Mouse (Mus musculus) lung, adult 2 months (tissue): Measurements from ENCODE around the gene Aph1c. TPM values are rescaled to one million over a fixed set of nuclear protein-coding genes. Genes with fewer than 3 reads are reported as not detected.
"Not testable (repeated sequence)": the region's sequence is repeated elsewhere in the genome, so short reads cannot be mapped to it uniquely, and the experiment has no call there.

Experiments used
- DNase-seq: peaks from one replicate; pipeline ENCODE4 v3.0.0; 2022
- H3K4me1 ChIP-seq: fragments of 200-500 bp; 2 replicates; pipeline ENCODE4 v1.6.1; 2011; ENCODE audit warnings: low read length; ENCODE audit not compliant: control insufficient read depth, insufficient read depth
- H3K4me3 ChIP-seq: fragments of 200-500 bp; replicated peaks from 2 replicates; pipeline ENCODE3; 2011; ENCODE audit warnings: low read depth, mild to moderate bottlenecking, control low read depth, low read length; ENCODE audit errors: extremely low read depth
- CTCF ChIP-seq: fragments of 200-500 bp; IDR thresholded peaks from 2 replicates; pipeline ENCODE4 v1.5.1; 2011; ENCODE audit warnings: mild to moderate bottlenecking, low read length, control low read depth; ENCODE audit not compliant: insufficient read depth
- POLR2A ChIP-seq: fragments of 200-500 bp; IDR thresholded peaks from 2 replicates; pipeline ENCODE4 v1.6.1; 2011; ENCODE audit warnings: low read depth, mild to moderate bottlenecking, control low read depth, low read length, borderline replicate concordance; ENCODE audit errors: extremely low read depth
- WGBS: fragments of 180-500 bp; shearing (Covaris S2); methylation state at CpG from one replicate; pipeline ENCODE4 v1.1.7; 2018; 5-methylcytosine and 5-hydroxymethylcytosine counted together
- polyA plus RNA-seq: library from polyadenylated mRNA; depleted of rRNA; stranded (reverse); fragments of >200 nt; gene quantifications from 2 replicates; pipeline ENCODE4 v1.2.3, GENCODE M21; 2012

The Aph1c gene
- polyA plus RNA-seq, 1 experiment = 4.6 TPM

DNA sequence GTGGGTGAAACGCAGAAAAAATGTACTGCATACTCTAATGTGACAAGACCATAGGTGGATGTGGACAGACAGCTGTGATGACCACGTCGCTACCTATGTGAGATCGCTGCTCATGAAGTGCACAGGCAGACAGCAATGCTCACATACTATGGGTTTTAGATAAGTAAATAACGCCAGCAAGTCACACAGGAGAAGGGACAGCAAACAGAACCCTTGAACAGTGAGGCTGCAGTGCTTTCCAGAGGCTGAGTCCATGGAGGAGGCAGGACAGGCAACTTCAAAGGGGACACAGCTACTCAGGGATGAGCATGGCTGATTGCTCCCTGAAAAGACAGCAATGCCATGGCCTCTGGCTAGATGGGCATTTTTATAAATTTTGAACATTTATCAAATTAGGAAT lies 12.3 kb upstream of the Aph1c start:
- no peak overlapping the region for H3K4me3 ChIP-seq
- no peak for DNase-seq
- no peaks in the 10 kb centered on the region; the same call in 1 of the 2 replicates for H3K4me1 ChIP-seq
- 95% methylated on average over 5 of the region's 5 CpGs for WGBS
- TF ChIP-seq CTCF (no peak), POLR2A (no peak)

DNA sequence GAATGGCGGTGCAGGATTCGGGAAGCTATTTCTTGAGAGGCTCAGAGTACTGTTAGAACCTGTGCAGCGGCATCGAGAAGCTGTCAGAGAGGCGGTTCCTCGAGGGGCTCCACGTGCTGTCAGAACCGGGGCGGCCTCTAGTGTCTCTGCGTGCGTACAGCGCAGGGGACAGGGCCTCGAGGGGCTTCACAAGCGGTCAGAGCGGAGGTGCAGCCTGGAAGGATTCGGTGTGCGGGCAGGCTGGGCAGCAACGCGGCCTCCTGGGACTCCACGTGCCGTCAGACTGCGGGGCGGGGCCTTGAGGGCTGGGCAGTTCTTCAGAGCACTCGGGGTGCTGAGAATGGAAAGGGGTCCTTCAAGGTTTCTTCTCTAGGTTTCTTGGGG lies 563 bp upstream of the Aph1c start:
- no peak for DNase-seq
- 1% methylated on average over 24 of the region's 24 CpGs for WGBS
- Histone ChIP-seq H3K4me3 (peak overlapping the region; percentile 68), H3K4me1 (no peaks in the 10 kb centered on the region)
- no peak for TF ChIP-seq CTCF

DNA sequence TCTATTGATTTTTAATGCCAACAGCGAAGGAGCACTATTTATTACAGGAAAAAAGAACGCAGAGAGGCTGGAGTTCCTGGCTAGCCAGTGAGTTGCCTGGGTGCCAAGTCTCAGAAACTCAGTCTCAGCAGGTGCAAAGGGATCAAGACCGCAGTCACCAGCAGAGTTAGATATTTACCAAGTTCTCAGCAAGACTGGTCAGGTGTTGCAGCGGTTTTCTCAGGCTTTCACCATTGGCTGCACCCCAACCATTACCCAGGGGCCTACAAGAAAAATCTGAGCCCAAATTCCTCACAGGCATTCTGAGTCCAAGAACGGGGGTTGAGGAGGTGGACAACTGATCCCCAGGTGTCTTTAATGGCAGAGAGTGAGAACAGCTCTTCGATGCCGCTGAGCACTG lies 675 bp downstream of the Aph1c start:
- Histone ChIP-seq H3K4me1 (no peaks in the 10 kb centered on the region), H3K4me3 (peak overlapping the region; percentile 70)
- WGBS = 35% methylated on average over 7 of the region's 7 CpGs
- TF ChIP-seq POLR2A (no peak), CTCF (no peak)
- DNase-seq = no peak

DNA sequence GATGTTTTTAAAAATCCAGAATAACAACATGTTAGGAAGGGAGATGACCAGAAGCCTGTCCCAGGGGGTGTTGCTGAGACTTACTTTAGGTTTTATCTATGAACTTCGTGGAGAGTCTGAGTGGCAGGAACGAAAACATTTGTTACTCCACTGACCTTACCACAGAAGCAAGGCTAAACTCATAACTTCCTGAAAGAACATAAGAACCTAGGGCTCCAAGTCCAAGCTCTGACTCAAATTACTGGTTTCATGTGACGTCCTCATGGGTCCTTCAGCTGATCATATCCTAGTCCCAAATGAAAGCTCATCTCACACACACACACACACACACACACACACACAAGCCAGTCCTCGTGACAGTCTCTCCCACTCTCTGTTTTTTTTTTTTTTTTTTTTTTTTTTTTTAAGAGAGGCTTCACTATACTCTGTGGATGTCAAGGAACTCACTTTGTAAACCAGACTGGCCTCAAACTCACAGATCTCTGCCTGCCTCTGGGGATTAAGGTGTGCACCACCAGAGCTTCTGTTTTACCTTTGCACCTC lies 2.1 kb downstream of the Aph1c start:
- Histone ChIP-seq H3K4me3 (no peak overlapping the region), H3K4me1 (no peaks in the 10 kb centered on the region)
- TF ChIP-seq POLR2A (no peak), CTCF (no peak)
- 49% methylated on average over 4 of the region's 4 CpGs for whole genome bisulfite sequencing
- DNase-seq = no peak

DNA sequence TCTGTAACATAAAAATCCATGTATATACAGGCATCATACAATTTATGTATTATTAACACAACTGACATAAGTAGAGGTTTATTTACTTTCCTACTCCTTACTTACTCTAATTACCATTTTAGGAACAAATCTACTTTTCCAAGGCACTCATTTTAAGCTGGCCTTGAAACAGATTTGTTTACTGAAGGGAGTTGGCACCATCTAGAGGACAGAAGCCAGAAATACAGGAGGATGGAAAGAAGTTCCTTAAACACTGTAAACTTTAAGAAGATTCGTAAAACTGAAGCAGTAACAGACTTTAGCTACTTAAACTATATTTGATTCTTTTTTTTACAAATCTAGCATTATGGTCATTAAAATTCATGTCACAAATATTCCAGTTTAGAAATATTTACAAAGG lies 8.5 kb downstream of the Aph1c start:
- 18% methylated on average over 1 of the region's 1 CpGs for WGBS
- DNase-seq = no peak
- Histone ChIP-seq H3K4me3 (no peak overlapping the region), H3K4me1 (no peaks in the 10 kb centered on the region)
- no peak for TF ChIP-seq POLR2A
- TF ChIP-seq CTCF = peak; percentile 21; the same call in 1 of the 2 replicates

DNA sequence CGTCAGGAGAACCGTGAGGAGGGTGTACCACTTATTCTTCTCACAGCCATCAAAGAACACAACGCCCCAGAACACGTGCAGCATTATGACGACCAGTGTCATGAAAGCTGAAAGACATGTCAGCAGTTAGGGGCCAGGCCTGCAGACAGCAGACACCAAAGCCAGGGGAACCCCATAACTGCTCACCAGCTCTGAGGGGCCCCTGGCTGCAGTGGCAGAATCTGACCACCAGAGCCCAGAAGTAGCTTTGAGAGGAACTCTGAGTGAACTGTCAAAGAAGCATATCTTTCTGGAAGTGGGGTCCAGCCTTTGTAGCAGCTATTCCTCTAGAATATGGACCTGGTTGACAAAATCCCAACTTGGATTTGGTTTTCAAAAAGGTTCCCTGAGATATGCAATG lies 12.3 kb downstream of the Aph1c start:
- not testable (repeated sequence) for H3K4me3 ChIP-seq, H3K4me1 ChIP-seq, DNase-seq
- WGBS = 78% methylated on average over 1 of the region's 5 CpGs

DNA sequence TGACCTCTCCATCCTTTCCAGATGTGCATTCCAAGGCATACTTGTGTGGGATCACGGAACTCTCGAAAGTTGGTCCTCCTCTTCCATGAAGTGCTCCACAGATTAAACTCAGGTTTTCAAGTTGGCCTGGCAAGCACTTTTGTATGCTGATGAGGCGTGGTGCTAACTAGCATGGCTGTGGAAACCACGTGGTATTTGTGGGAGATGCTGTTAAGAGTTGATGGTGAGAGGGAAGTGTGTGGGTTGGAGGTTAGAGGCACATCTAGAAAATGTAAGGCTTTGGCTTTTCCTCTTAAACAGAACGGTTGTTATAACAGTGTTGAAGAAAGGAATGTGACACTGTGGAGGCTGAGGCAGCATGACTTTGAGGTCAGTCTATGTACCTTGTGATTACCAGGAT lies 13.5 kb downstream of the Aph1c start:
- 57% methylated on average over 5 of the region's 5 CpGs for WGBS
- no peak for DNase-seq
- no peaks in the 10 kb centered on the region for H3K4me1 ChIP-seq
- TF ChIP-seq POLR2A (no peak), CTCF (no peak)
- no peak overlapping the region for H3K4me3 ChIP-seq

DNA sequence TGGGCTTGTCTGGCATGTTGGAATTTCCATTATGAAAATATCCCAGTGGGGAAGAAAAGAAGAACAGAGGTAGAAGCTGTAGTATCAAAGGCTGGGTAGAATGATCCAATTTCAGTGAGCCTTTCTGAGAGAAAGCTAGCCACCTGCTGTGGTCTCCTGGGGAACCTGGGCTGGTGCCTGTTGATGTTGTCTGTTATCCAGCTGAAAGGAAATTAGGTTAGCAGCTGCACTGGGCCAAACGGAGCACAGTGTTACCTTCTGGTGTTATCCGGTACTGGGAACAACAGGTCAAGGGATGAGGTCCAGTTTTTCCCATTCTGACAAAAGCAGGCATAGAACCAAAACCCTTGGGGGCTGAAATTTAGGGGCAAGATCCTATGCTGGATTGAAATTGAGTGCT lies 21.1 kb downstream of the Aph1c start:
- WGBS = 60% methylated on average over 2 of the region's 2 CpGs
- TF ChIP-seq POLR2A (no peak), CTCF (no peak)
- Histone ChIP-seq H3K4me1 (no peaks in the 10 kb centered on the region), H3K4me3 (no peak overlapping the region)
- DNase-seq = no peak

DNA sequence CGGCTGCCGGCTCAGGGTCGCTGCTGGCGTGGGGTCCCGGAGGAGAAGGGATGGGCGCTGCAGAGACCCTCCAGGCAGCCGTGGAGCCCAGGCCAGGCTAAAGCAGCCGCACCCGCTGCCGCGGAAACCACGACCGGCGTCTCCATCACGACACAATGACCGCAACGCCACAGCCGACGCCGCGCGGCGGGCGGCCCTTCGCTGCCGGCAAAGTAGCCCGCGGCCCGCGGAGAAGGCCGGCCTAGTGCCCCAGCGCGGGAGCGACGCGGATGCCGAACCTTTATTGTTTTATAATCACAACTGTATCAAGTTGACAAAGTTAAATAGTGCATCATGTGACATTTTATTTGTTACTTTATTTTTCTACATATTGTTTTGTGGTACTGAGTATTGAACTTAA lies 28.6 kb downstream of the Aph1c start:
- DNase-seq, H3K4me3 ChIP-seq, H3K4me1 ChIP-seq: not testable (repeated sequence)
- WGBS = 19% methylated on average over 32 of the region's 37 CpGs

DNA sequence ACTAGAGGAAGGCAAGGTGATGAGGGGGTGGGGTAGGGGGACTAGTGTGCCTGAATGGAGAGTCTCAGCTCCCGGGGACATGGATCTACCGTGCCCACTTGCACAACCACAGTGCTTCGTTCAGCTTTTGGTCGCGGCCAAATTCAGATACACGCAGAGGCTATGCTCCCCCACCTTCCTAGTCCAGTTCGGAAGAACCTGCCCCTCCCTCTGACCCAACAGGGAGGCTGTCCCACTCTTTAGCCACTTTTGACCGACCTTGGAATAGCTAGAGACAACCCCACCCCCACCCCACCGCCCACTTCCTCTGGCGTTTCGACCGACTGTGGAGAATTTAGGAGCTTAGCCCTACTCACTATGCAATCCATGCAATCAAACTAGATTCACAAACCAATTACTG lies 32.6 kb downstream of the Aph1c start:
- no peak for DNase-seq
- Histone ChIP-seq H3K4me3 (no peak overlapping the region), H3K4me1 (no peaks in the 10 kb centered on the region)
- no peak for TF ChIP-seq POLR2A
- TF ChIP-seq CTCF = no peak
- WGBS = 45% methylated on average over 12 of the region's 12 CpGs

DNA sequence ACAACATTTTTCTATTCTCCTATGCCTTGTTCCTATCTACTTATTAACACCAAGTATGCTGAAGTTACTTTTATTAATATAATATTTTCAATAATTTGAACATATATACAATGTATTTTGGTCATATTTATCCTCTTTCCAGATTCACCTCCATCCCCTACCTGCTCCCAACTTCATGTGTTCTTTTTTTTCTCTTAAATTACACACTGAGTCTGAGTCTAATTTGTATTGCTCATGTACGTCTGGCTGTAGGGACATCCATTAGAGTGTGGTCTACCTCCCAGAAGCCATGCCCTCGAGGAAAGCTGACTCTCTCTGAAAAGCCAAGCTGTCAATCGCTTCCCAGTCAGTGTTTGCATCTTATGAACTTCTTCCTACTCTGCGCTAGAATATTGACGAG lies 37.8 kb downstream of the Aph1c start, which contains the start of gene Gm10647:
TSS of gene Gm10647 (plus strand) at position 301 of the 400 bp plus-strand sequence.
- Histone ChIP-seq H3K4me3 (peak within 1 kb of the TSS; percentile 78), H3K4me1 (peaks cover 3% of the 10 kb centered on the region; the same call in 1 of the 2 replicates)
- WGBS = 77% methylated on average over 5 of the region's 5 CpGs
- TF ChIP-seq POLR2A = no peak
- TF ChIP-seq CTCF = no peak
- DNase-seq = no peak
